Comparison of ENCODE assay signal across 26 mouse cellular contexts in the genomic region with DNA sequence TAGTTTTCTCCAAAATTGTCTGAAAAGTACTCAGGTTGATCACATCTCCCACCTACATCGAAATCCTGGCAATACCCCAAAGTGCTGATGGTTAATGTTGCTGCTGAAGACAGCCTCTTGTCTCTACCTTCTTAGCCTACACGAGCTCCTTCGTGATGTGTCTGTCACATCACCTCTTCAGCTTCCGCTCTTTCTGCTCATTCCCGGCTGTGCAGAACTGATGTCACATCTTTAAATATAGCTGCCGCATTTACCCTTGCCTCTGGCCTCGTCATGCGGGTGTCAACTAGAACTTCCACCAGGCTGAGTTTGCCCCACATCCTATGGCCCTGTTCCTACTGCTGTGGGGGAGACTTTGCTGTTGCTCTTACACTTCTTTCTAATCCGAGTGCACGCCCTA.
DNase-seq lines count a peak whose midpoint lies in the region; ATAC-seq and TF ChIP-seq lines count a peak whose summit lies in the region.
"Had no signal": no experiment of that assay in that cellular context is flagged by ENCODE, and none has a peak within 500 bp of the region (broad histone marks: within the 10 kb centered on the region; RNA-seq: fewer than 3 reads in every experiment).

No protein-coding gene starts in this region.

- no peak for ATAC-seq in heart, embryonic 14.5 days (ENCODE audit: insufficient number of reproducible peaks, insufficient read depth, low FRiP score, low read depth)
- ATAC-seq in heart, embryonic 11.5 days (replicated peaks; ENCODE audit: insufficient number of reproducible peaks, low FRiP score, low TSS enrichment) = no peak
- ATAC-seq: CD4-positive, CD25-positive, alpha-beta regulatory T cell, adult 4 months; forebrain, embryonic 13.5 days; hindbrain, embryonic 16.5 days; liver, embryonic 12.5 days; liver, postnatal 0 days had no signal

- H3K27ac ChIP-seq in heart, embryonic 14.5 days (replicated peaks in 1 of 2; ENCODE audit: control insufficient read depth in 1 of 2, insufficient read depth in 1 of 2, low read depth in 2 of 2, low read length in 2 of 2) = no peak overlapping the region
- H3K27ac ChIP-seq in heart, embryonic 11.5 days (ENCODE audit: low read depth, low read length) = no peak overlapping the region
- H3K27ac ChIP-seq in cortical plate, adult 2 months (ENCODE audit: insufficient read depth, low read length) = 0 out of 2 replicates have a peak overlapping the region, but pooled peaks have one; percentile 36
- H3K27ac ChIP-seq: forebrain, embryonic 13.5 days; kidney, postnatal 0 days; liver, embryonic 12.5 days; neural tube, embryonic 13.5 days had no signal

- peak; percentile 22 to 42 for DNase-seq in left cerebral cortex, postnatal 14 days (ENCODE audit: low spot score in 2 of 2)
- no peak for DNase-seq in left cerebral cortex, postnatal 36 days (ENCODE audit: low spot score in 2 of 2)
- peak; percentile 43 for DNase-seq in T-cell, adult 2 months (ENCODE audit: low spot score)
- no peak for DNase-seq in adipocyte (ENCODE audit: low spot score)
- DNase-seq: adrenal gland, adult 2 months; adrenal gland, postnatal 36 days; cerebellum, adult 2 months; cerebellum, postnatal 14 days; gastrocnemius, postnatal 25 days; kidney, adult 2 months; kidney, postnatal 4 days; left cerebral cortex, postnatal 4 days; liver, postnatal 0 days; lung, postnatal 36 days; right cerebral cortex, postnatal 14 days had no signal

- H3K4me2 ChIP-seq in heart, embryonic 14.5 days (ENCODE audit: low read length) = peak overlapping the region; percentile 21; the same call in 1 of the 2 replicates
- no peak overlapping the region; the same call in 1 of the 2 replicates for H3K4me2 ChIP-seq in heart, embryonic 11.5 days
- H3K4me2 ChIP-seq: forebrain, embryonic 13.5 days; liver, embryonic 12.5 days; midbrain, embryonic 11.5 days; neural tube, embryonic 13.5 days had no signal

- H3K9ac ChIP-seq in heart, embryonic 14.5 days (ENCODE audit: low read length) = no peak overlapping the region
- H3K9ac ChIP-seq in heart, embryonic 11.5 days (ENCODE audit: low read depth, low read length) = no peak overlapping the region
- H3K9ac ChIP-seq: forebrain, embryonic 13.5 days; liver, embryonic 12.5 days; liver, postnatal 0 days; neural tube, embryonic 13.5 days had no signal

- intact Hi-C loops in left cerebral cortex, postnatal 14 days (cut with DNase I) = no loop called here
- intact Hi-C loops in left cerebral cortex, postnatal 36 days (cut with DNase I) = loop anchor here (5.0 kb wide), 1 partner anchor 135 kb away; no protein-coding TSS in a partner anchor

- TF ChIP-seq CTCF in cortical plate, adult 2 months (IDR thresholded peaks at IDR 0.05; ENCODE audit: extremely low read depth, insufficient read depth, low read length) = no peak

- no peak overlapping the region for H3K4me3 ChIP-seq in heart, embryonic 14.5 days (ENCODE audit: control insufficient read depth in 1 of 2, insufficient read depth in 1 of 2, low read depth in 1 of 2, low read length in 2 of 2)
- no peak overlapping the region for H3K4me3 ChIP-seq in heart, embryonic 11.5 days (ENCODE audit: low read depth, low read length)
- no peak overlapping the region for H3K4me3 ChIP-seq in cortical plate, adult 2 months (ENCODE audit: insufficient read depth, low read length)
- H3K4me3 ChIP-seq: forebrain, embryonic 13.5 days; liver, embryonic 12.5 days; myocyte; neural tube, embryonic 13.5 days had no signal

- WGBS in heart, embryonic 14.5 days = 34% methylated on average over 10 of the region's 10 CpGs
- 54% methylated on average over 10 of the region's 10 CpGs for WGBS in heart, embryonic 11.5 days (ENCODE audit: insufficient replicate concordance)

- peaks cover 13 to 20% of the 10 kb centered on the region in 2 experiments for H3K4me1 ChIP-seq in heart, embryonic 14.5 days (ENCODE audit: control insufficient read depth in 2 of 2, insufficient read depth in 2 of 2, low read length in 2 of 2)
- peaks cover 14% of the 10 kb centered on the region for H3K4me1 ChIP-seq in heart, embryonic 11.5 days (ENCODE audit: control insufficient read depth, insufficient read depth, low read length)
- H3K4me1 ChIP-seq in cortical plate, adult 2 months (ENCODE audit: control insufficient read depth, insufficient read depth, low read length) = peaks cover 11% of the 10 kb centered on the region
- H3K4me1 ChIP-seq: forebrain, embryonic 13.5 days; liver, embryonic 12.5 days; neural tube, embryonic 13.5 days had no signal

- H3K9me3 ChIP-seq in heart, embryonic 14.5 days (ENCODE audit: control insufficient read depth, low read length) = no peaks in the 10 kb centered on the region
- no peaks in the 10 kb centered on the region for H3K9me3 ChIP-seq in heart, embryonic 11.5 days (replicated peaks; ENCODE audit: control insufficient read depth, low read length)
- H3K9me3 ChIP-seq: forebrain, embryonic 13.5 days; liver, embryonic 12.5 days; neural tube, embryonic 13.5 days had no signal

- H3K36me3 ChIP-seq in heart, embryonic 14.5 days (ENCODE audit: control insufficient read depth, insufficient read depth, low read length) = no peaks in the 10 kb centered on the region
- no peaks in the 10 kb centered on the region for H3K36me3 ChIP-seq in heart, embryonic 11.5 days (ENCODE audit: control insufficient read depth, insufficient read depth, low read length)
- H3K36me3 ChIP-seq: liver, embryonic 12.5 days; neural tube, embryonic 13.5 days had no signal

- no peaks in the 10 kb centered on the region for H3K27me3 ChIP-seq in heart, embryonic 14.5 days (ENCODE audit: control insufficient read depth, insufficient read depth, low read length)
- no peaks in the 10 kb centered on the region for H3K27me3 ChIP-seq in heart, embryonic 11.5 days (ENCODE audit: control insufficient read depth, insufficient read depth, low read length)
- H3K27me3 ChIP-seq: forebrain, embryonic 13.5 days; neural tube, embryonic 13.5 days had no signal

- TF ChIP-seq POLR2A in cortical plate, adult 2 months (IDR thresholded peaks at IDR 0.05; ENCODE audit: extremely low read depth, insufficient read depth, low read length) = no peak

Comparison
In these comparisons a context has a peak if more than half of its experiments do, and no peak if none do; other contexts are left out.
1. DNase-seq: peak in left cerebral cortex, postnatal 14 days (2 of 2) and T-cell, adult 2 months (single experiment); none in left cerebral cortex, postnatal 36 days (0 of 2) and adipocyte (single experiment).